Mouse (Mus musculus) WW6 (cell line): ENCODE measurements around the gene Mia3.
"Not testable (repeated sequence)": the region's sequence is repeated elsewhere in the genome, so short reads cannot be mapped to it uniquely, and the experiment has no call there.

Experiments used
- DNase-seq: peaks from one replicate; pipeline ENCODE4 v3.0.0-alpha.2; 2013; ENCODE audit warnings: low read depth, low spot score

The Mia3 gene

DNA sequence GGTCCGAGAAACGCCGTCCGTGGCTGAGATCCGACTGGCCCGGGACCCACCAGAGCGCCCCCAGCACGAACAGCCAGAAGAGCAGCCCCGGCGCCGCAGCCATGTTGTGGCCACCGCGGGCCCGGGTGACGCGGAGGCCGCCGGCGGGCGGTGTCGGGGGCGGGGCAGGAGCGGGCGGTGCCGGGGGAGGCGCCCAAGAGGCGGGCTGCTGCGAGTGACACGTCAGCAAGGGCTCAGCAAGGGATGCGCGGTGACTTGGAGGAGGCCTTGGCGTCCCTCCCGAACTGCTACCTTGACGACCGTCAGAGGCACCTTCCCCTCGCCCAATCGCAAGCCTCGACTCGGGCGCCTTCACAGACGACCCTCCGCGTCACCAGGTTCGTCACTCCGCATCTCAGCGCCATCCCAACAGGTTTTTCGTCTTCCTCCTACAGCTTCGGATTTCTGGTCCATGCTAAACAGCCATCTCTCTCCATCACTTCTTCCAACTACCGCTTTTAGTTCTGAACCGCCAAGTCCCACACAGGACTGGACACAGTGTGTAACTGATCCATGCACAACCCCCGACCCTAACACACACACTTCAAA is at the start of gene Mia3:
Gene Mia3, minus strand, starts transcription at position 127 of the 588 bp plus-strand sequence.
- DNase-seq: peak; percentile 68

DNA sequence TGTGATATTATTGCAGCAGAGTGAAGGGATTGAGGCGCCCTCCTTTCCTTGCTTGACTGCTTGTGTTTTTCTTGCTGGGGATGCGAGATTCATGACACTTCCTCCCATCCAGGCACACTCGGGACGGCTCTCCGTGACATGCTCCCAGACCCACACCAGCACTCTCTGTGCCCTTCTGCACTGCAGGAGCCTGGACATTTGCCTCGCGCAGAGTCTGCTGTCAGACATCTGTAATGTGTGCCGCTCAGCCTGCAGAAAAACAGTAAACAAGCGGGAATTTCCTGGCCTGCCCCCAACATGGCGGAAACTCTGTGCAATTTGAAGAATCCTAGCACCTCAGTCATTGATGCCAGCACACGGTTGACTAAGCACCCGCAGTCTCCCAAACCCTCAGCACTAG is 48.5 kb upstream of the Mia3 start, which contains the start of gene Hhipl2:
Gene Hhipl2, plus strand, starts transcription at position 343 of the 400 bp plus-strand sequence.
- no peak for DNase-seq

DNA sequence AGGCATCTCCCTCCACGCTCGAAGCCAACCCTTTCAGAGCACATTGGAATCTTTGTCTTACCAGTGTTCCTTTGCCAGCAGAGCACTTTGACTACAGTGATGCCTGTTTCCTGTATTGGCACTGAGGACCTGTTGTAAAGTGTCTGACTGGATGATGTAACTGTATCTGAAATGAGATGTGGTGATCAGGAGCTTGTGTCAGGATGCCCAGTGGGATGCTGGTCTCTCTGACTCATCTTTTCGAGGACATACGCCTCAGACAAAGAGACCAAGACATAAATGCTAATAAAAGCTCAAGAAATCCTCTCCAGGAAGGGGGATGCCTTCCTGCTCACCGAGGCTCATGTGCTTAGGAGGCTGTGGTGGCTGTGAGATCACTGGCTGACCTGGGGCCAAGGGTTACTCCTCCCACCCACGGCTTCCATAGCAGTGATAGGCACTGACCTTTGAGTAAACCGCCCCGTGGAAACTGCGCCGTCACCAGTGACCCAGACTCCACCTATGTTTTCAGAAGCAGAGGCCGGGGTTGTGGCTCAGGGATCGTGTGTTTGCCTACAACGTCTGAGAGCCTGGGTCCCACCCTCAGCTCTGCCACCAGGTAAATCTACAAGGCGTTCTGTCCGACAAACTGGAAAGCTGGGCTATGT is 44.9 kb upstream of the Mia3 start:
- no peak for DNase-seq

DNA sequence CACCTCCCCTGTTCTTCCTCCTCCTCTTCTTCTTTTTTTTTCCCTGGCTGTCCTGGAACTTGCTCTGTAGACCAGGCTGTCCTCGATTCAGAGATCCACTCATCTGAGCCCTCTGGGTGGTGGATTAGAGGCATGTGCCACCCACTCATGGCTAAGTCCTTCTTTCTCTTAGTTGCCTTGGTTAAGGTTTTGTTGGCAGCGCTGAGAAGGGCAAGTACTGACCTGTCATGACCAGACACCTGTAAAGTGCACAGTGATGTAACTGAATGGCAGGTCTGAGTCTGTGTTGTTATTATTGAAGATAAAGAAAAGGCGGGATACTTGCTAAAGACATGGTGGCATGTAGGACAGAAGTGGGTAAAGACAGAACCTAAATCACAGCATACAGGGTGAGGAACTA is 34.0 kb upstream of the Mia3 start:
- DNase-seq: no peak

DNA sequence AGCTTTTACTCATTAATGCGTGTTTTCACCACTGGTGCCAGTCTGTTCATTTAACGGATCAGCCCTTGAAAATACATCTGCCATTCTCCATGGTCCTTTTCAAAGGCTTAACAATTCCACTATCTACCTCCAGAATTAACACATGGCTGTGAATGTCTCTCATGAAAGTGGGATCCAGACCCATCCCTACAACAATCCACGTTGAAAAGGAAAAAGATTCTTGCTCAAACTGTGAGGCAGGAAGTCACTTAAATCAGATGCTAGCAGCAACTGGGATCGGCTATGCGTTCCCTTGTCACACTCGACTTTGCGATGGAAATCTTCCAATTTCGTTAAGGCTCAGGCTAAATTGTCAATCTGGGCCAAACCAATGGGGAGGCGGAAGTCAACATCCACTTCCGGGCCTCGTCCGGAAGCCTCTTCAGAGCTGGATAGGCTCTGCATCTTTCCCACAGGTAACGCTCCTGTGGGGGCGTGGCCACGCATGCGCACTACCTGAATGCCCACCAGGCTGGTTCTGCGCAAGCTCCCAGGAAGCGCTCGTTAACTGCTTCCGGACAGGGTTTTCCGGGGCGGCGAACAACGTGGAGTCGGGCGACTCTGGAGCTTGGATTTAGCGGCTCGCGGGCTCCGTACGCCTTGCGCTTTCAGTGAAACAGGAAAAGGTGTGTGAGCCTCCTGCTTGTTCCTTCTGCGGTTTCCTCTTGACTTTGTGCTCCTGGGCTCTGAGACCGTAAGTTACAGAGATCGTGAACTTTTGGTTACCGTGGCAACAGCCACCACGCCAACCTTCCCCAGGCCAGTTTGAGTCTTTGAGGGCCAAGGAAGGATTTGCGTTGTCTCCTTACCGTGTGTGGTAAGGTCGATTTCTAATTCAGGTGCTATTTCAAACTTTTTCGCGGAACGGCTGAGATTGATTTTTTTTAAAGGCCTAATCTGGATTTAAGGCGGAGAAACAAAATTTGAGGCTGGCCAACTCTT is 19.4 kb upstream of the Mia3 start, which contains the start of gene Taf1a:
Gene Taf1a, plus strand, starts transcription at position 556 of the 981 bp plus-strand sequence.
- peak; percentile 88 for DNase-seq

DNA sequence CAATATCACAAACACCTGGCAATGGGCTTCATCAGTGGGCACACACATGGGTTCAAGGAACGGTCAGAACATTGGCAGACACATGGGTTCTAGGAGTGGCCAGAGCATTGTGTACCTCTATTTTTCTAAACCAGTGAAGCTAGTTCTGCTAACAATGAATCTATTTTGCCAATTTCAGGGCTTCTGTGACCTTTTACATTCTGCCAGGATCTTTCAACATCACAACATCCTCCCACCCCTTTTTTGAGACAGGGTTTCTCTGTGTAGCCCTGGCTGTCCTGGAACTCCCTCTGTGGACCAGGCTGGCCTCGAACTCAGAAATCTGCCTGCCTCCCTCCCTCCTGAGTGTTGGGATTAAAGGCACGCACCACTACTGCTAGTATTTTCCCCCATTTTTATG is 18.1 kb upstream of the Mia3 start:
- not testable (repeated sequence) for DNase-seq

DNA sequence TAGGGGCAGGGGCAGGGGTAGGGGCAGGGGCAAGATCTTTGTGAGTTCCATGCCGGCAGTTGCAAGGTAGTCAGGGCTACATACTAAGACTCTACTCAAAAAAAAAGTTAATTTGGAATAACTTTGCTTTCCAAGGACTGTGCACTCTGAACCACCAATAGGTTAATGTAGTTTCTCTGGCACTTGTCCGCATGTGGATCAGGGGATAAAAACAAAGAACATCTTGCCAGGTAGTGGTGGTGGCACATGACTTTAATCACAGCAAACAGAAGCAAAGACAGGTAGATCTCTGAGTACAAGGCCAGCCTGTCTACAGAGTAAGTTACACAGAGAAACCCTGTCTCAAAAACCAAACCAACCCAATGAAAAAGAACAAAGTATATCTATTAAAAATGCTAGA is 13.3 kb upstream of the Mia3 start:
- DNase-seq: no peak

DNA sequence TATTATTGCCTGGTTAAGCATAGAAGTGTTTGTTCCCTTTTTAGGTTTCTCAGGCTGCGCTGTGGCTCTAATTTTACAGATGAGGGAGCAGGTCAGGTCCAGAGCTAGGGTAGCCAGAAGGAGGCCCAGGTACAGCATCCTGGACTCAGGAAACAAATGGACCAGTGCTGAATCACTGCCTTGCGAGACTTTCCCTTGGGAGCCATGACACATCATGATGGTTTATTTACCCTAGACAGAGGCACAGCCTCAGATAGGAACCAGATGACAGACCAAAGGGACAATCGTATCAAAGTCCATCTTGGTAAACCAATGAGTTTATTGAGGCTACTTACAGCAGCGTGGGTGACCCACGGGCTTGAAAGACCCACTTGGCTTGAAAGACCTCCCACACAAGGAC is 12.5 kb upstream of the Mia3 start:
- DNase-seq: no peak

DNA sequence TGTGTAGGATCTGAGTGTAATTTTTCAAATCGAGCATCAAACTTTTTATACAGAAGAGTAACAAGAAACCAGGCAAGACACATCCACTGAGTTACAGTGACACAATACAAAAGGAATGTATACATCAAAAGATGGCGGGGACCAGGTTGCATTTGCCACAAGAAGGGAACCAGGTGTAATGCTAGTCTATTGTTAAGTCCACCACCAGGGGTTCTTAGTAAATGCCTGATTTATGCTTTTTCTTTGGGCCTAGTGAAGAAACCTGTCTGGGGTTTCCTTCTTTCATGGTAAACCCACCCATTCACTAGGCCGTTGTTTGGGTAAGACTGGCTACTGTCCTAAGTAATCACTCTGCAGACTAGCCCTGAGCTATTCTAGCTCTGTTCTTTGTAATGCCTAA is 10.0 kb upstream of the Mia3 start:
- DNase-seq: not testable (repeated sequence)

DNA sequence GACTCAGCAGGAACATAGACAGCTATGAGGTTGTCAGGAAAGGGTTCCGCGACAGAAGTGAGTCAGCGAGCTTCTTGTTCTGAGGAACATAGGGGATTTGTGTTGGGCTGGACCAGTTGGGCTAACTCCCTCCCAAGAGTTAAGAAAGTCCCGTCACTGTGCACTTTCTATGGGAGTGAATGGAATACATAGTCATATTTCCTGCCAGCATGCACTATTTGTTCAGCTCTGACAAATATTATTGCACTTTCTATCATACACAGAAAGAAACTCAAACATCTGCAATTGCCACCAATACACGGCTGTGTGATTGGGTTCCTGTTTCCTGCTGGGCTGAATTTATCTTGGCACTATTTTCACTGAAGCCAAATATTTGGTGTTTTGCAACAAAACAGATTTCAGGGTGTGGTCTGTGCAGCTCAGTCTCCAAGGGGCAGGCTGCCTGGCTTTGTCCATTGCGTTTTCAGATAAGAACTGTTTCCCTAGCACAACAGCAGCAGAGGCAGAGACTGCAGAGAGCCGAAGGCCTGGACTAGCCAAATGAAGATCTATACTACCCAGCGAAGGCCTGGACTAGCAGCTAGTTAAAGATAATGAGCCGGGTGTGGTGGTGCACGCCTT is 9.1 kb upstream of the Mia3 start:
- no peak for DNase-seq

DNA sequence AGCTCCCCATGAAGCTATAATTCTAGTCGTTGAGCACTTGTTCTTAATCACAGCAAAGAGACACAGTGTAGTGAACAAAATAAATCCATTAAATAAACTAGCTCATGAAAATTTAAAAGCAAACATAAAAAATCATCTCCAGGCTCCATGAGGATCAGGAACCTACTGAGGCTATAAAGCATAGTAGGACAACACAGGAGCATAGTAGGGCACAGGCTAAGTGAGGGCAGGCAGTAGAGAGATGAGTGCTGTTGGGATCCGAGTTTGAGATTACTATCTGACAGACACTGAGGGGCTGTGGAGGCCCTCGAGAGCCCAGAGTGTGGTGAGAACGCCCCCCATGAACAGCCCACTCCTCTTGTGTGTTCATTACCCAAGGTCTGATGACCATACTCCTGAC is 7.7 kb upstream of the Mia3 start:
- no peak for DNase-seq

DNA sequence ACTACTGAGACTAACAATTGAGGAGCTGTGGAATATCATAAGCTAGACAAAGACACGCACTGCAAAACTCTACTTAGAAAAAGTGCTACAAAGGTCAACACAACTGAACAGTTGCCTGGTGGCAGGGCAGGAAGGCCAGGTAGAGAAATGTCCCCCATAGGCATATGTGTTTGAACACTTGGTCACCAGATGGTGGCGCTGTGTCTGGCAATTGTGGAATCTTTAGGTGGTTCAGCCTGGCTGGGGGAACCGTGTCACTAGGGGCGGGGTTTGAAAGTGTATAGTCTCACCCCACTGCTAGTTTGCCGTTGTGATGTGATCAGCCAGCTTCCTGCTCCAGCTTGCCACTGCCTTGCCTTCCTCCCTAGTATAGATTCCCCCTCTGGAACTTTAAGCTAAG is 5.4 kb upstream of the Mia3 start:
- no peak for DNase-seq

DNA sequence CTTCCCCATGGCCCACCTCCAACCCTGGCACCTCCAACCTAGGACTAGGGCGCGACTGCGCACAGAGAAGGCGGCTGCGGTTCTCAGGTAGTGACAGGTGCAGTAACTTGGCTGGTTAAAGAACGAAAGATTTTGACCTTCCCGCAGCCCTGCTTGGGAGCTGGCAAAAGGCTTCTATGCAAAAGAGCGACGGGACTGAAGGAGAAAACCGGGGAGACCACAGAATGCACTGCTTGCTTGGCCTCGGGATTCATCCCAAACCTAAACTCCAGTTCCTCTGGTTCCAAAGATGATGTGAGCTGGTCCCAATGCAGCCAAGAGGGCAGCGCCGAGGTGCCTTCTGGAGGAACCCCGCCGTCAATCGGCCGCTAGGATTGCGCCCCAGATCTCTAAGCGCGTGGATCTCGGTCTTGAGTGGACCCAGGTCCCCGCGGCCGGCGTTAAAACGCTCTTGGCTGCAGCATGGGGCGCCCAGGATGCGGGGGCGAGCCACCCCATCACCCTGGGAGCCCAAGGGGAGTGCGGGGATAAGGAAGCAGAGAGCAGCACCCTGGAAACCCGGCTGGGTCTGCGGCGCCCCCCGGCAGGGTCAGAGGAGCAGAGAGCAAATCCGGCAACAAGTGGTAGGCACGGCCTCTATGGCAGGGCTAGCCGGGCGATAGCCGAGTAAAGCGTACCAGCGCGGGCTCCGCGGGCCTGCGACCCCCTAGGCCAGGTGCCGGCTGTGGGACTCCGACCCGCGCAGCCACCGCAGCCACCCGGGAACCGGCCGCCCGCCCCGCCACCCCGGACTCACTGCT is 552 bp downstream of the Mia3 start:
- no peak for DNase-seq

DNA sequence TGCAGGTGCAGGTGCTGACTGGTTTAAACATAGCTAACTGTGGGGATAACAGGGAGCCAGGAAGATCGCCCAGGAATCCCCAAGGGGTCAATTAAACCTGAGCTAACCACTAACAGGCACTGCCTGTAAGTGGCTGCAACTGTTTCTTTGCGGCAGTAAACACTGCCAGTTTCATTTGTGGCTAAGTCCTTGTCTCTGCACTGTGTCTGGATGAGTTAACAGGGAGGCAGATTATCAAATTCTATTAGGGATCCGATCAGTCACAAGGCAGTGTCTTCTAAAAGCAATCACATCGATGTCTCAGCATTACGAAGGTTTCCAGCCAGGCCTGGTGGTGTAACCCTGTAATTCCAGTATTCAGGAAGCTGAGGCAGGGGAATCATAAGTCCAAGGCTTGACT is 3.0 kb downstream of the Mia3 start:
- no peak for DNase-seq

DNA sequence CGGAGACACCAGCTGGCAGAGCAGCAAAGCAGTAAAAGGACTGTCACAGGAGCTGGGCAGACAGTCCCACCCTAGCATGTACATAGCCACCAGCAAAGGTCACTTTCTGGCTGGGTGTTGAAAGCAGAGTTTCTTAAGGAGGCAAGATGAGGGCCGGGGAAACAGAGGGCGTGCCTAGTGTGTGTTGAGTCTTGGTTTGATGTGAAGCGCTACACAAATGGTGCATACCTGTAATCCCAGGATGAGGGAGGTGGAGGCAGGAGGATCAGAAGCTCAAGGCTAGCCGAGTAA is 5.8 kb downstream of the Mia3 start:
- DNase-seq: no peak

DNA sequence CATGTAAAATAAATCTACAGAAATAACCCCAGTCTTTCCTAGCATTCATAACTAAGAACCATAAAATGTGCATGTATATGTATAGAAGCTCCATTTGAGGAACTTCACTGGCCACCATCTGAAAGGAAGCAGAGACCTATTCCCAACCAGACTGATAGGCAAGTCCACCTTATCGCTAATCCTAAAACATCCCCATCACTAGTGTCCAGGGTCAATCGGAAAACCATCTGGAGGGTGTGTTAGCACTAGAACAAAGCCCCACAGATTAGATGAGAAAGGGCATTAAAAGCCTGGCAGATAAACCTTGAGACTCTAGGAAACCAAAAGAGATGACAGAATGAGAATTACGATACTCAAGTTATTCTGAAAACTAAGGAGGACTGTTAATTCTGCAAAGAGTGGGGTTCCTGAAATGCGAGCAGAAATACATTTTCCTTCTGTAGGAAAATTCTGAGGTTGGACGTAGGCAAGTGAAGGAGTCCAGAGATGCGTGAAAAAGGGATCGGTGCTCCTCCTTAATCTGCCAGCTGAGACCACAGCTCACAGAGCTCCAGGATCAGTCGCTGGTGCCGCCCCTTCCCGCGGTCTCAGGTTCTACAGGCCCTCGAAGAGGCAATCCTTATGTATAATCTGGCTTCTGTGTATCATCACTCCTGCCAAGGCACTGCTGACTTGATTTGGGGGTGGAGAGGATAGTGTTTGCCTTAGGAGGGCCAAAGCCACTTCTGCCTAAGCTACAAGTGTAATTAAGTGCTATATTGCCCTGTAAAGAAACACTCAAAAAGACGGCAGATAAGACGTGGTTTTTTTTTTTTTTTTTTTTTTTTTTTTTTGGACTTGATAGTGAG is 6.4 kb downstream of the Mia3 start:
- DNase-seq: no peak

DNA sequence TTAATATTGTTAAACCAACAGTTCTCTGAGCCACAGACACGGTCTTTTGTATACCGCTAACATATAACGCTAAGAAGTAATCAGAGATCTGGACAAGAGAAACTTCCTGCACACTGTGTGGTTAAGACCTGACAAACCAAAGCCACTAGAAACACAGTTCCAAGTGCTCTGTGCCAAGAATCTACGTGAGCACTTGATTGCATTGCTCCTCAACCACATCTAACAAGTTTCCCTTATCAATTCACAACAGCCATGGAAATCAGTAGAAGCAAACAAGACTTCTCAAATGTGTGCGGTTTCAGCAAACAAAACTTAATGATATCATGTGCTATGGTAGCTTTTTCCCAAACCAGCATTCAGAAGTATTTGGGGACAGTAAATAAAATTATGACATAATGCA is 7.1 kb downstream of the Mia3 start:
- no peak for DNase-seq

DNA sequence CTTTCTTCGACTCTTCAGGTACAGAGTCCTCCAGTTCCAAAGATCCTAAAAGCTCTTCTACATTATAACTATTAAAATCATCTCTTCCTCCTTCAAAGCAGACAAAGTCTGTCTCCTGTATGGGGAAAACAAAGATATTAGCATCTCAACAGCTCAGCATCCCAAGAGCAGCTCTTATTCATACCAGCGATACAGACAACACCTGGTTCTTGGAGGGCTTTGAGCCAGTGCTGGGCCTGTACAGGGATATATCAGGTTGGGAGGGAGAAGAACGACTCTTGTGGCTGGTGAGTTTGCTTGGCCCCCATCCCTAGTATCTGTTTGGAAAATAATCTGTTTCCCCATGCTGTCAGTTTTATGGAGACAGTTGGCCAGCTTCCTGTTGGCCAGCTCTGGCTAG is 10.5 kb downstream of the Mia3 start:
- DNase-seq: no peak

DNA sequence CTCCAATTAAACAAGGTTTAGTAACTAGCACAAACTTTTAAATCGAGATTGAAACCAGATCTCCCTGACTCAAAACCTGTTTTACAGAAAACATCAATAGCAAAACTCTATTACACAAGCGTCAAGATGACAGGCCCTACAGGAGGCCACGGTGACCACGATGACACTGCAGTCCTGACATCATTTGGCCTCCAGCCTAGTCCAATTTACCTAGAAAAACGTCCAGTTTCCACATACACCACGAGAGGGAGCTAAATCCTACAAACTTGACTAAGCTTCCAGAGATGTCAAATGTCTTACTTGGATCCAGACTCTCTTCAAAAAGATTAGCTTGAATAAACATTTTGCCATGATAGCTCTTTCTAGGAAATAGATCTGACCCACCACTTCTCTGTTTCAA is 19.5 kb downstream of the Mia3 start:
- no peak for DNase-seq

DNA sequence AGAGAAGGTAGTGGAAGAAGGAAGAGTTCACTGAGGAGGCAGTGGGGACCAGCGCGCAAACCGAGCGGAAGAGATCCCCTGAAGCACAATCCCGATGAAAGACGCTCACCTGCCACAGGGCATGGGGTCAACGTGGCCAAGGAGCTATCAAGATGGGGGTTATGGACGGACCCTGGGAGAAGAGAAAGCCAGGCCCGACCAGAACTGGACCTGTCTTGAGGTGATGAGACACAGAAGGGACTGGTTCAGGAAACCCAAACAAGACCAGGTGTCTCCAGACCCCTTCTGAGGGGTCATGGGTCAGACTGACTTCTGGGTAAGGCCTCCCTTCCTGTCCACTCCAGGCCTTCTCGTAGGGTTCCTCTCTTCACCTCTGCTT is 23.5 kb downstream of the Mia3 start:
- DNase-seq: no peak
